Mouse (Mus musculus) megakaryocyte, embryonic 14.5 days (primary cell): ENCODE data around the gene Gpnmb.

Experiments used
- FLI1 ChIP-seq: IDR thresholded peaks from 2 replicates; pipeline ENCODE4 v1.6.1; 2012; ENCODE audit warnings: low read length, inconsistent platforms, mixed read lengths
- GATA1 ChIP-seq: IDR thresholded peaks from 3 replicates; pipeline ENCODE4 v1.6.1; 2012; ENCODE audit warnings: mixed read lengths, low read length, inconsistent platforms, borderline replicate concordance

DNA sequence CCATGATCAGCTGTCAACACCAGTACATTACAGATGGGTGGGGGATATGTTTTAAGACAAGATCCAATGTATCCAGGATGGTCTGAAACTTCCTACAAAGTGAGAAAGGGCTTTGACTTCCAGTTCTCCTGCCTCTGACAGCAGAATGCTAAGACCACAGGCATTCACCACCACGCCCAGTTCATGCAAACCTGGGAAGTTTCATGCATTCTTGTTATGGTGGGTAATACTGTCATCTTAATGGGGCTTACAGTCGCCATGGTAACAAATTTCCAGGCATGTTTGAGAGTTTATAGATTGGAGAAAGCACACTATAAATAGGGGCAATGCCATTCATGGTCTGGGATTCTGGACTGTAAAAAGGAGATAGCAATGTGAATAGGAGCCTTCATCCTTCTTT, 72.8 kb downstream of the Gpnmb start:
- TF ChIP-seq GATA1 (no peak), FLI1 (no peak)
